Mouse (Mus musculus): ENCODE results near the gene Sugct. TPM values are rescaled to one million over a fixed set of nuclear protein-coding genes. Genes with fewer than 3 reads are reported as not detected.

Gene Sugct
- total and polyA plus RNA-seq, 2 experiments from 2014 or later, result 1.3 to 4.4 TPM

DNA sequence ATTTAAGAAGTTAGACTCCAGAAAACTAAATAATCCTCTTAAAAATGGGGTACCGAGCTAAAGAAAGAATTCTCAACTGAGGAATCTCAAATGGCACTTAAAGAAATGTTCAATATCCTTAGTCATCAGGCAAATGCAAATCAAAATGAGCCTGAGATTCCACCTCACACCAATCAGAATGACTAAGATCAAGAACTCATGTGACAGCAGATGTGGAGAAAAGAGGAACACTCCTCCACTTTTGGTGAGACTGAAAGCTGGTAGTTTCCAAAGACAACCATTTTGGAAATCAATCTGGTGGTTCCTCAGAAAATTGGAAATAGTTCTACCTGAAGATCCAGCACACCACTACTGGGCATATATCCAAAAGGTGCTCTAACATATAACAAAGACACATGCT lies 28.0 kb downstream of the Sugct start:
- no peak overlapping the region for H3K4me3 ChIP-seq (ENCODE audit: low read depth, low read length)
- ATAC-seq (ENCODE audit: insufficient read depth, low read depth), result no peak

DNA sequence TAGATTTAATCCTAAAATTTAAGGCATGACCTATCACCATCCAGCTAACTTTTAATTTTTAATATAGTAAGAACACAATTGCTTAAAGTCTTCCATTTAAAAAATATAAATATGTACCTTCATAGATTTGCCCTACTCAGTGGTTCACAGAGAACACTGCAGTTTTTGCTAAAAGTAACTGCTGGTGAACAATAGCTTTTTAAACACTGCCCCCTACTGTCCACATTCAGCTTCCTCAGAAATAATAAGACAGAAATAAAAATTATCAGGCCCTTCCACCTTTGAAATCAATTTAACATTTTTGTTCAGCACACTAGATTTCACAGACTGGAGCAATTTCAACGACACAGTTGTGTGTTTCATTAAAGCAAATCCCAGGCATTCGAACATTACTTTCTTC lies 53.1 kb downstream of the Sugct start:
- Histone ChIP-seq H3K27ac (ENCODE audit: low read depth) (no peak overlapping the region), H3K4me1 (ENCODE audit: control insufficient read depth, insufficient read depth) (no peaks in the 10 kb centered on the region), H3K9me3 (replicated peaks; ENCODE audit: control insufficient read depth, low read length) (no peaks in the 10 kb centered on the region), H3K4me3 (ENCODE audit: low read depth, low read length) (no peak overlapping the region), H3K27me3 (ENCODE audit: control insufficient read depth, insufficient read depth, low read length) (no peaks in the 10 kb centered on the region), H3K36me3 (replicated peaks; ENCODE audit: control insufficient read depth, insufficient read depth, low read length) (no peaks in the 10 kb centered on the region), H3K4me2 (ENCODE audit: low read depth, low read length) (no peak overlapping the region), H3K9ac (replicated peaks; ENCODE audit: low read depth, low read length) (no peak overlapping the region)
- DNase-seq (ENCODE audit: low spot score) (no peak), ATAC-seq (ENCODE audit: insufficient read depth, low read depth) (no peak)
- 41% methylated on average over 2 of the region's 2 CpGs for WGBS
- TF ChIP-seq CTCF (IDR thresholded peaks at IDR 0.05; ENCODE audit: low read depth), result no peak
- TF ChIP-seq EP300 (IDR thresholded peaks at IDR 0.05; ENCODE audit: low read depth), result no peak

More for the DNA sequence above, 28.0 kb downstream of the Sugct start:
- Histone ChIP-seq H3K4me2 (ENCODE audit: low read depth, low read length) (no peak overlapping the region), H3K27ac (ENCODE audit: low read depth) (no peak overlapping the region), H3K27me3 (ENCODE audit: control insufficient read depth, insufficient read depth, low read length) (no peaks in the 10 kb centered on the region), H3K36me3 (replicated peaks; ENCODE audit: control insufficient read depth, insufficient read depth, low read length) (no peaks in the 10 kb centered on the region), H3K4me1 (ENCODE audit: control insufficient read depth, insufficient read depth) (no peaks in the 10 kb centered on the region), H3K9ac (replicated peaks; ENCODE audit: low read depth, low read length) (no peak overlapping the region), H3K9me3 (replicated peaks; ENCODE audit: control insufficient read depth, low read length) (no peaks in the 10 kb centered on the region)
- DNase-seq (ENCODE audit: low spot score), result no peak
- TF ChIP-seq EP300 (IDR thresholded peaks at IDR 0.05; ENCODE audit: low read depth), result no peak
- TF ChIP-seq CTCF (IDR thresholded peaks at IDR 0.05; ENCODE audit: low read depth), result no peak
- WGBS, result 80% methylated on average over 1 of the region's 1 CpGs

DNA sequence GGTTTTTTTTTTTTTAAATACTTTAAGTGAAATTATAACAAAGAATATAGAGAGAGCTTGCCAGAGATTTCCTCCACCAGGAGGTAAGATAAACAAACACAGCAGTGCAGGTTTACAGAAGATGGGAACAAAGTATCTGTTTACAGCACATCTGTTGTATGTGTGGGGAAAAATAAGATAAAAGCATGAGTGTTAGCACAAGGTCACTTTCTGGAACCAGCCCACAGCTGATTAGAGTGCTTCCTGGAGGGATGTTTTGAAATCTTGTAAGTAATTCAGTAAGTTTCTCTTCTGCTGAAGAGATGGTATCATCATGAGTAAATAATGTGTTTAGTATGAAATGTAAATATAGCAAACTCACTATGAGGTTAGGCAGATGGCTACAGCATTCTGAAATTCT lies 57.3 kb downstream of the Sugct start:
- Histone ChIP-seq H3K27ac (ENCODE audit: low read depth) (no peak overlapping the region), H3K4me1 (ENCODE audit: control insufficient read depth, insufficient read depth) (no peaks in the 10 kb centered on the region), H3K4me3 (ENCODE audit: low read depth, low read length) (no peak overlapping the region), H3K4me2 (ENCODE audit: low read depth, low read length) (no peak overlapping the region), H3K9me3 (replicated peaks; ENCODE audit: control insufficient read depth, low read length) (no peaks in the 10 kb centered on the region), H3K9ac (replicated peaks; ENCODE audit: low read depth, low read length) (no peak overlapping the region), H3K27me3 (ENCODE audit: control insufficient read depth, insufficient read depth, low read length) (no peaks in the 10 kb centered on the region), H3K36me3 (replicated peaks; ENCODE audit: control insufficient read depth, insufficient read depth, low read length) (no peaks in the 10 kb centered on the region)
- DNase-seq (ENCODE audit: low spot score) (peak; percentile 5), ATAC-seq (ENCODE audit: insufficient read depth, low read depth) (no peak)
- TF ChIP-seq EP300 (IDR thresholded peaks at IDR 0.05; ENCODE audit: low read depth) (no peak), CTCF (IDR thresholded peaks at IDR 0.05; ENCODE audit: low read depth) (no peak)

DNA sequence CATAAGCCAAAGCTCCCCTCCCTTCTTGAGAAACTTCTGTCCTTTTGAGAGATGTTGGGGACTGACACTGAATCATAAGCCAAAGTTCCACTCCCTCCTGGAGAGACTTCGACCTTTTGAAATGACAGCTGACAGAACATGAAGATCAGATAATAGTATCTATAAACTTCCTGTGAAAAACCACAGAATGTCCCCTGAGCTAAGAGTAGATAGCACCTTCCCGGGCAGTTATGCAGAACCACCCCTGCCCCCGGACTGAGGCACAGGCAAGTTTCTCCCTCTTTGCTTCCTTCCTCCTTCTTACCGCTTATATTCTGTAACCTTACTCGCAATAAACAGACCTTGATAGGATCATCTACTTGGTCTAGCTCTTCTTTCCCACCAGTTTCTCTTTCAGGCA lies 68.2 kb downstream of the Sugct start:
- H3K27me3 ChIP-seq (ENCODE audit: control insufficient read depth, insufficient read depth, low read length), result no peaks in the 10 kb centered on the region
- H3K4me3 ChIP-seq (ENCODE audit: low read depth, low read length), result no peak overlapping the region
- H3K4me2 ChIP-seq (ENCODE audit: low read depth, low read length), result no peak overlapping the region
- H3K36me3 ChIP-seq (replicated peaks; ENCODE audit: control insufficient read depth, insufficient read depth, low read length), result no peaks in the 10 kb centered on the region
- H3K27ac ChIP-seq (ENCODE audit: low read depth), result no peak overlapping the region
- DNase-seq (ENCODE audit: low spot score) (no peak), ATAC-seq (ENCODE audit: insufficient read depth, low read depth) (no peak)
- no peak for TF ChIP-seq EP300 (IDR thresholded peaks at IDR 0.05; ENCODE audit: low read depth)
- TF ChIP-seq CTCF (IDR thresholded peaks at IDR 0.05; ENCODE audit: low read depth), result no peak
- no peaks in the 10 kb centered on the region for H3K9me3 ChIP-seq (replicated peaks; ENCODE audit: control insufficient read depth, low read length)
- 59% methylated on average over 5 of the region's 5 CpGs for WGBS
- H3K4me1 ChIP-seq (ENCODE audit: control insufficient read depth, insufficient read depth), result no peaks in the 10 kb centered on the region
- no peak overlapping the region for H3K9ac ChIP-seq (replicated peaks; ENCODE audit: low read depth, low read length)

DNA sequence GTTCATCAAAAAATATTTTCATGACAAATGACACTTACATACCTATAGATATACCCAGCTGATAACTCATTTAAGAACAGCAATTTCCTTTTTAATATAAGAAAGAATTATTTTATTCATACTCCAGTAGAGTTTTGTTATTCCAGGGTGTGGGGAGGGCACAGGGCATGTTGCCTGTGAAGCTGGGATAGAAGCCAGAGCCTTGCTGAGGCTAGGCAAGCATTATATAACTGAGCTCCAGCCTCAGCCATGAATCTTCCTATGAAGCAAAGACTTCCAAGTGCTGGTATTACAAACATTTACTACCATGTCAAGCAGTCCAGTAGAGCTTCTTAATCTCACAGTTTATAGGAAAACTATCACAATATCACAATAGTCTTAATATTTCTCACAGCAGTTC lies 70.4 kb downstream of the Sugct start:
- DNase-seq (ENCODE audit: low spot score) (no peak), ATAC-seq (ENCODE audit: insufficient read depth, low read depth) (no peak)
- Histone ChIP-seq H3K4me2 (ENCODE audit: low read depth, low read length) (no peak overlapping the region), H3K27me3 (ENCODE audit: control insufficient read depth, insufficient read depth, low read length) (no peaks in the 10 kb centered on the region), H3K9ac (replicated peaks; ENCODE audit: low read depth, low read length) (no peak overlapping the region), H3K4me3 (ENCODE audit: low read depth, low read length) (no peak overlapping the region), H3K36me3 (replicated peaks; ENCODE audit: control insufficient read depth, insufficient read depth, low read length) (no peaks in the 10 kb centered on the region), H3K27ac (ENCODE audit: low read depth) (no peak overlapping the region), H3K4me1 (ENCODE audit: control insufficient read depth, insufficient read depth) (no peaks in the 10 kb centered on the region), H3K9me3 (replicated peaks; ENCODE audit: control insufficient read depth, low read length) (no peaks in the 10 kb centered on the region)
- TF ChIP-seq CTCF (IDR thresholded peaks at IDR 0.05; ENCODE audit: low read depth) (no peak), EP300 (IDR thresholded peaks at IDR 0.05; ENCODE audit: low read depth) (no peak)

DNA sequence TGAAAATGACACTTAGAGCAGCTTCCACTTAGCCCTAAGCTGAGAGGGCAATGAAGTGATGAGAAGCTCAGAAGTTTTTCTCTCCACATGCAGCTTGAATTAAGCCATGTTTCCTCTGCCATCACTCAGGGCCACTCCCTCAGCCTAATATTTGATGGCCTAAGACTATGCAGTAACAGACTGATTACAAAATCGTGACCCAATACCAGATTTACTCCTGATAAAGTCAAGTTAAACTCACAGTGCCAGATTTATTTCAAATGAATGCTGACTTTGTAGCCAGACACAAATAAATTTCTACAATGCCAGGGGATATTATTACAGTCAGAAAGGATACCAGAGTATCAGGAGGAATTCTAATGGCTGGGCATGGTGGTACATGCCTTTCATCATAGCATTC lies 89.1 kb downstream of the Sugct start:
- no peak overlapping the region for H3K4me3 ChIP-seq (ENCODE audit: low read depth, low read length)
- H3K9ac ChIP-seq (replicated peaks; ENCODE audit: low read depth, low read length), result no peak overlapping the region
- H3K27ac ChIP-seq (ENCODE audit: low read depth), result no peak overlapping the region
- TF ChIP-seq EP300 (IDR thresholded peaks at IDR 0.05; ENCODE audit: low read depth) (no peak), CTCF (IDR thresholded peaks at IDR 0.05; ENCODE audit: low read depth) (no peak)
- H3K4me2 ChIP-seq (ENCODE audit: low read depth, low read length), result no peak overlapping the region
- H3K27me3 ChIP-seq (ENCODE audit: control insufficient read depth, insufficient read depth, low read length), result no peaks in the 10 kb centered on the region
- no peaks in the 10 kb centered on the region for H3K9me3 ChIP-seq (replicated peaks; ENCODE audit: control insufficient read depth, low read length)
- no peaks in the 10 kb centered on the region for H3K36me3 ChIP-seq (replicated peaks; ENCODE audit: control insufficient read depth, insufficient read depth, low read length)
- 58% methylated on average over 1 of the region's 1 CpGs for WGBS
- no peaks in the 10 kb centered on the region for H3K4me1 ChIP-seq (ENCODE audit: control insufficient read depth, insufficient read depth)
- ATAC-seq (ENCODE audit: insufficient read depth, low read depth) (no peak), DNase-seq (ENCODE audit: low spot score) (no peak)

All from heart, postnatal 0 days (tissue).